Mouse (Mus musculus) left cerebral cortex, postnatal 14 days (tissue): ENCODE measurements at regions not wholly inside any gene's neighbourhood (a gene's known extent, or its start where the extent isn't known, plus 50 kb on each side); places are given as distances from the start of the nearest gene placed in this dataset.

Experiments
- DNase-seq, 2 experiments: peaks; one replicate each; pipeline ENCODE4 v3.0.0; 2021 to 2022; ENCODE audit warnings: low spot score in 2 of 2, mixed read lengths in 1 of 2
- intact Hi-C: fragments of 180-260 bp; cut with DNase I; formaldehyde crosslinking; loops from one replicate; pipeline ENCODE4 v1.15.1; 2025

- intact Hi-C loops = no loop called here
- no peak for DNase-seq
Measured at GRCm38 (mm10) chr2:75158581-75158980, 333.0 kb downstream of the Mtx2 start.

- DNase-seq = no peak
- intact Hi-C loops = no loop called here
Measured at GRCm38 (mm10) chr2:75161075-75161474, 335.5 kb downstream of the Mtx2 start.

- intact Hi-C loops = no loop called here
- DNase-seq = peak in 1 of 2 experiments; percentile 11
Measured at GRCm38 (mm10) chr2:75164987-75165386, 339.4 kb downstream of the Mtx2 start.

GRCm38 (mm10) chr2:75176267-75176666 lies 350.7 kb downstream of the Mtx2 start:
- DNase-seq = no peak
- intact Hi-C loops = no loop called here

DNA sequence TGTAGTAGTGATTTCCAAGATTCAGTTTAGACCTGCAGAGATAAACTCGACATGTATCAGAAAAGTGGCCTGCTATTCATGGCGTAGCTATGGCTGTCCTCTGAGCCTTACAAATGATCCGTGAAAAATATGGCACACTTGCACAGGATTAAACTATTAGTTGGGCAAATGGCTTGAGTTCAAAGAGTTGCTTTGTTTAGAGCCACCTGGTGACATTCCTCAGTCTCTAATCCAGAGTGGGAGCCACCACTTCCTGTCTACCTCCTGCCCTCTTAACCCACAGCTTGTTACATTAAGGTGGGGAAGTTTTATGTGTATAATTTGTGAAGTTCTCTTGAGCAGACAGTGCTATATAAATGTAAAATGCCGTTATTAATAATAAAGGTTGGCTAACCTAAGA lies 357.7 kb downstream of the Mtx2 start:
- DNase-seq = no peak
- intact Hi-C loops = no loop called here

GRCm38 (mm10) chr2:75202587-75203220 lies 377.1 kb downstream of the Mtx2 start:
- intact Hi-C loops = no loop called here
- DNase-seq = no peak

DNA sequence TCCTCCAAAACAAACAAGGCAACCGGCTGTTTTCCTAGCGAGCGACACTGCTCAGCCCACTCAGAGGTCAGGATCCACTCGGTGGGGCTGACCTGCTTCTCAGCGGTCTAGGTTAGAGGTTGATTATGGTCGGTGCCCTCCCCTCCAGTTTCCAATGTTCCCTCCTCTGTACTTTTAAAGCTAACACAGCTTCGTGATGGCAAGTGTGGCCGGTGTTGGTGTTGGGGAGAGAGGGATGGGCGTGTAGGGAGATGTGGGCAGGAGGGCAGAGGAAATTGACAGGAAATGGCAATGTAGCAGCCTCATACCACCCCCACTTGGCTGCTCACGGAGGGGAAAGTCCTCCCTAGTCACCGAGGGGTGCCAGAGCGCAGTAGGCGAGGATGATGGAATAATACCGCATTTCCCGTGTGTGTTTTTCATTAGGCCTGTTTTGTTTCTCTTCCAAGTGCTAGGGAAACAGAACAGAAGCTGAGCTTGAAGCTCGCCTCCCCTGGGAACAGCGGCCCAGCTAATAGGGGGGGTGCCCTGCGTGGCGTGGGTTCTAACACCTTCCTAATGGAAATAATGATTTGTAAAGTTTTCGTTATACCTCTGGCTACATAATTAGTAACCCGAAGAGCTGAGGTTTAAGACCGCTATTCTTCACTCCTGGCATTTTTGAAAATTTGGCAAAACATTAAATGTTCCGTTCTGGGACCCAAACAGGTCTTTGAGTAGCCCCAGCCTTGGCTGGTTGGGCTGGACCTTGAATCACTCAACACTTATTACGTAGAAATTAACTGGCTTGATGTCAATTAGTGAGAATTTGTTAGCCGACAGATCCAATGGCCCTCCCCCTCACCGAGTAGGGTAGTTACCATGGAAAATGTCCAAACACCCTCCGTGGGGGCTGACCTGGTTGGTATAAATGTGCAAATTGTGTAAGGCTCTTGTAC lies 383.5 kb downstream of the Mtx2 start:
- DNase-seq = no peak
- intact Hi-C loops = no loop called here

DNA sequence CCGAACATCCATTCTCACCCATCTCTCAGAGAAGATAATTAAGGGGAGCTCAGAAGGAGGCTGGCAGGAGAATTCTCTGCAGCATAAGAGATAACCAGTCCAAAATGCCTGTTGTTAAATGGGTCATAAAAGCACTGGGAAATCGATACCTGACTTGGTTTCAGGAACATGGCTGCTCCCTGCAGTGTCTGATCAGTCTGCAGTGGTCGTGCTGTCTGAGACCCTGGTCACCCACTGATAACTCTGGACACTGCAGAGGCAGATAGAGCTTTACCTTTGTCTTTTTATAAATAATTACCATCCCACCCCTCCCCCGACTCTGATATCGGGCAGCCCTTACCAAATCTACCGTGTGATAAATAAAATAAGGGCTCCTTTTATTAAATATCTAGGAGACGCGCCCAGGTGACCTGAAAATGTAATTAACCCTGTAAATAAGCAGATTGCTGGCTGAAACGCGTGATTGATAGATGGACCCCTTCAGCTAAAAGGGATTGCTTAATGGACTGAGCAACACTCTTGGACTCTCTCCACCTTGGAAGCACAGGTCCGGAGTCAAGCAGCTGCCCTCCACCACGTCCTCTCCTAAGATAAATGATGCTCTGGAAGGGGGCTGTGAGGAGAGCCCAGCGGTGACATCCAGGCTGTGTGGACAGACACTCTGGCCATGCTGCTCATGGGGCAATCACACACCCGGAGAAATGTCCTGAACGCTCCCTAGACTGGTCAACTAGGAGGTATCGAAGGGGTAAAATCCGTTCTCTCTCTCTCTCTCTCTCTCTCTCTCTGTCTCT lies 384.4 kb downstream of the Mtx2 start:
- intact Hi-C loops = no loop called here
- DNase-seq = no peak

DNA sequence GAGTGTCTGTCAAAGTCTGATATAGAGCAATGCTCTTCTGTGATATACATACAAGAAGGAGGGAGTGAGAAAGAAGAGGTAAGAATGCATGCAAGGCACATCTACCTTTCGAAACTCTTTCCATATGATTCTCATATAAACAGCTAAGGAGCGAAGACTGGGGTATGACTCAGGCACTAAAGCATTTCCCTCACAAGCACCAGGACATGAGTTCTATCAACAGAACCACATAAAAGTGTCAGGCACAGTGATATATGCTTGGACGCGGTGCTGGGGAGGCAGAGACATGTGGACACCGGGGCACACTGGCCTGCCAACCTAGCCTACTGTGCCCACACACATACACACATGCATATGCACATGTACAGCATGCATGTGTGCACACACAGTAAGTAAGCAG lies 391.3 kb downstream of the Mtx2 start:
- intact Hi-C loops = no loop called here
- no peak for DNase-seq

- intact Hi-C loops = no loop called here
- no peak for DNase-seq
Measured at GRCm38 (mm10) chr2:75220775-75221359, 395.3 kb downstream of the Mtx2 start.

GRCm38 (mm10) chr2:75224443-75224842 lies 398.8 kb downstream of the Mtx2 start:
- peak; percentile 31 to 37 for DNase-seq
- intact Hi-C loops = no loop called here

DNA sequence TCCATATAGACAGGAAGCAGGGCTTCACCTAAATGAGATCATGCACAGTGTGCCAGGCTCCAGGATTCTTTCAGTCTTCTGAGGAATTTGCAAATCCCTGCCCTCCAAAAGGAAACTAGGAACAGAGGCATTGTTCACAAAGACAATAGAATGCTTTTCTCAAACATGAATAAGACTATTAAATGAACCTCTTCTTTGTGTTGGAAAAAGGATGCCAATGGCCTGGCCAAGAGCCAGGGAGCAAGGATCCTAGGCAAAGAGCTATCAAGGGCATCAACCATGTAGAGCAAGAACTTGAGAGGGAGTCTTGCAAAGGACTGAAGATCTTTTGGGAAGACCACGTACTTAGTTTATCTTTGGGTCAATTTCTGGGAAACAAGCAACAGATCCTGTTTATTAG lies 415.4 kb downstream of the Mtx2 start:
- no peak for DNase-seq
- intact Hi-C loops = loop anchor here (5.0 kb wide), 1 partner anchor 89 kb away; no protein-coding TSS in a partner anchor

GRCm38 (mm10) chr2:75244311-75245033 lies 414.6 kb upstream of the Hnrnpa3 start:
- intact Hi-C loops = loop anchor here (5.0 kb wide), 1 partner anchor 92 kb away; no protein-coding TSS in a partner anchor
- DNase-seq = peak; percentile 22 to 33

- no peak for DNase-seq
- intact Hi-C loops = no loop called here
Measured at GRCm38 (mm10) chr2:75245256-75245655, 413.8 kb upstream of the Hnrnpa3 start.

DNA sequence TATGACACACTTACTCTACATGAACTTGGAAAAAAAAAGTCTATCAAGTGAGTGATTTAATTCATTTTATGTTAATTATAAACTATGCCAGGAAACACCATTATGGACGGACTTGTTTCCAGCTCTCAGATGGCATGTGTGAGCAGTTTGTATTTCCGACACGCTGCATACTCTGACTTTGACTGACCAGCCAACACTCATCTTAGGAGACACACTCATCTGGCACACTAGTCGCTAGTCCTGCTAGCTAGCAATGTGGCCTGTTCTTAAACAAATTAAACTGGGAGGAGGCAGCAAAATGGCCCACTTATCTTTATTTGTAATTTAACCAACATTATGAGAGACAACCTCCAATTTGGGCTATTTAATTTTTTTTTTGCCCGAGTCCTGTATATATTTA lies 413.4 kb upstream of the Hnrnpa3 start:
- DNase-seq = no peak
- intact Hi-C loops = no loop called here

DNA sequence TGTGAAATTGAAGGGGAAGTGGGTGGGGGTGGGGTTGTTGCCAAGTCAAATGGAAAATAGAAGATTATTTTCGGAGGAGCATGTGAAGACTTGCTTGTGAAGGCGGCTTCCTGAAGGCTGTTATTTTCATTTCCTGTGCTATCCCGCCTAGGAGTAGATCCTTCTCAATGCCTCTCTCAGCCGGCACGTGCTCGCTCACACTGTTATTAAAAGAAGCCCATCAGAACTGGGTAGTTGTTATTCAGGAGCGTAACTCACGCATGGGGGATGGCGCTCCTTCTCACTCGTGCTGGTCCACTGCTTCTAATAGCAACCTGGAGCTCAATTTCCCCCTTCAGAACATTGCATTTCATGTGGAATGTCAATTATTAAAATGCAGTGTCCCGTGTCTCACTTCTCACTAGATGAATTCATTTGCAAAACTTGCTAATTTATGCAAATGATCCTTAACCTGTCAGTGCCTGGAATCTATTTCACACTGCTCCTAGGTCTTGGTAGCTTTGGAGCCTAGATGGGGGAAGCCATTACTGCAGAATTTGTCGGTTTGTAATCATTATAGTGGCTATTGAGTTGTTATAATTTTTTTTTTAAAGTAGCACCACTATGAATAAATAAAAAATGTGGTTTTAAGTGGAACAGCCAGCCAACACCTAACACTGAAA lies 412.8 kb upstream of the Hnrnpa3 start:
- DNase-seq = peak; percentile 34 to 52
- intact Hi-C loops = no loop called here

GRCm38 (mm10) chr2:75248251-75248650 lies 410.8 kb upstream of the Hnrnpa3 start:
- intact Hi-C loops = no loop called here
- DNase-seq = no peak

GRCm38 (mm10) chr2:75250507-75250906 lies 408.6 kb upstream of the Hnrnpa3 start:
- intact Hi-C loops = no loop called here

DNA sequence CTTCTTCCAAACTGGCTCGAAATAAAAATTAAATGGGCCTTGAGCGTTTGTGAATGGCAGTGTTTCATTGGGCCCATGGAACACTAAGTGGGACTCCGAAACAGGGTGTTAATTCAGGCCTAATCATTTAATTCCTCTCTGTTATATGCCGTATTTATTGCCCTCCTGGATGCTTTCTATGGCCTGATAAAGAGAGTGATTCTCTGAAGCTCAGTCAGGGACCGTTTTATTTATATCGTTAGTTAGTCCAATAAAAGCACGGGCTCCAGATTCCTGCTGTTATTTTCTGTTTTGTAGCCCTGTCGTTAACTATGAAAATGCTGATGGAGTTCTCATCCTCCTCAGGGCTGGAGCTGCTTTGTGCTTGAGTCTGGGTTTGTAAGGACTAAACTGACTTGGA lies 406.2 kb upstream of the Hnrnpa3 start:
- no peak for DNase-seq
- intact Hi-C loops = no loop called here

More at GRCm38 (mm10) chr2:75250507-75250906, 408.6 kb upstream of the Hnrnpa3 start:
- no peak for DNase-seq
